Mouse (Mus musculus) myocyte (in vitro differentiated cells): Measurements from ENCODE around the gene Col13a1.

Experiments
- MAX ChIP-seq: IDR thresholded peaks from one replicate; pipeline ENCODE4 v1.6.1; 2011; ENCODE audit warnings: low read depth, mild to moderate bottlenecking, control low read depth
- MYOG ChIP-seq, 3 experiments: IDR thresholded peaks; one replicate each; pipeline ENCODE4 v1.6.1; 2011; ENCODE audit warnings: control low read depth in 2 of 3, low read depth in 2 of 3, mild to moderate bottlenecking in 2 of 3; ENCODE audit not compliant: insufficient read length in 2 of 3, control insufficient read depth in 1 of 3, insufficient read depth in 1 of 3
- POLR2A ChIP-seq: IDR thresholded peaks from one replicate; pipeline ENCODE4 v1.6.1; 2011; ENCODE audit warnings: low read depth, mild to moderate bottlenecking, control low read depth, moderate library complexity; ENCODE audit not compliant: insufficient read length
- POLR2AphosphoS2 ChIP-seq: IDR thresholded peaks from one replicate; pipeline ENCODE4 v1.6.1; 2011; ENCODE audit warnings: low read depth, control low read depth; ENCODE audit not compliant: insufficient read length
- SRF ChIP-seq: IDR thresholded peaks from one replicate; pipeline ENCODE4 v1.6.1; 2011; ENCODE audit warnings: low read depth; ENCODE audit not compliant: control insufficient read depth, insufficient read length
- TCF12 ChIP-seq: IDR thresholded peaks from one replicate; pipeline ENCODE4 v1.6.1; 2011; ENCODE audit warnings: mild to moderate bottlenecking, control low read depth; ENCODE audit not compliant: poor library complexity, insufficient read depth, severe bottlenecking
- USF1 ChIP-seq: IDR thresholded peaks from one replicate; pipeline ENCODE4 v1.6.1; 2011; ENCODE audit warnings: low read depth, mild to moderate bottlenecking, control low read depth, moderate library complexity

- TF ChIP-seq TCF12 (no peak), POLR2A (no peak), POLR2AphosphoS2 (no peak), MAX (no peak), SRF (no peak), USF1 (no peak), MYOG (IDR thresholded peaks at IDR 0.05; ENCODE audit: control insufficient read depth in 1 of 3, insufficient read depth in 1 of 3, insufficient read length in 2 of 3, low read depth in 2 of 3) (no peak)
Observed at GRCm38 (mm10) chr10:62027699-62028098, 48.8 kb upstream of the Col13a1 start.
